Mouse (Mus musculus): ENCODE data around the gene Gjb6. TPM values are rescaled to one million over a fixed set of nuclear protein-coding genes. Genes with fewer than 3 reads are reported as not detected.

Gjb6 gene
- not detected in 2 replicates for polyA plus RNA-seq (2014; fragmentation: Nextera tagmentation; extraction: Ambion mirVana)

DNA sequence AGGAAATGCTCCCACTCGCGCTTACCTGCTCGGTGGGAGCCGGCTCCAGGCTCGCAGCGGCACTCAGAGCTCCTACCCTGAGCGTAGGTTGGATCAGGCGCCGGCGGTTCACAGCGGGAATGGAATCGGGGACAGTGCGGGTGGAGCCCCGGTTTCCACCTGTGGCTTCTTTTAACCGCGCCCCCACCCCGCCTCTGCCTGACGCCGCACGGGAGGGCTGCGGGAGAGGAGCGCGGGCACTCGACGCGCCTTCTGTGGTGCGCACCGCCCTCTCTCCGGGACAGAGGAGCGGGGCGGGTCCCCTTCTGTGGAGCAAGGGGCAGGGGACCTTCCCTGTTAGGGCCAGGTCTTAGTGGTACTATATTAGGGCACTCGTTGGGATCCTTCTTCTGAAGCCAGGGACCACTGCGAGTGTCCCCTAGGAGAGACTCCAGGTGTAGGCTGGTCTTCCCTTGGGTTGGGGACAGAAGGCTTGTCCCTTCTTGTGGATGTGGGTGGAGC is at the start of gene Gjb6:
Gene Gjb6 (minus strand): TSS at position 451 of the 501 bp plus-strand sequence.
- DNase-seq, result no peak
- peak within 1 kb of the TSS; percentile 63 for H3K4me2 ChIP-seq
- no peaks in the 10 kb centered on the region for H3K9me3 ChIP-seq (ENCODE audit: low read depth, low read length)
- no peak for ATAC-seq (ENCODE audit: insufficient read depth)
- H3K36me3 ChIP-seq (ENCODE audit: insufficient read depth), result no peaks in the 10 kb centered on the region
- H3K27ac ChIP-seq (ENCODE audit: low read depth), result no peak within 1 kb of the TSS
- H3K9ac ChIP-seq, result no peak within 1 kb of the TSS
- no peak for TF ChIP-seq CTCF (IDR thresholded peaks at IDR 0.05; ENCODE audit: low read depth)
- H3K4me3 ChIP-seq (ENCODE audit: low read depth, low read length), result peak within 1 kb of the TSS; percentile 31
- H3K27me3 ChIP-seq (ENCODE audit: insufficient read depth, low read length), result peaks cover 47% of the 10 kb centered on the region
- 2% methylated on average over 33 of the region's 33 CpGs for WGBS
- H3K4me1 ChIP-seq (ENCODE audit: insufficient read depth), result no peaks in the 10 kb centered on the region

DNA sequence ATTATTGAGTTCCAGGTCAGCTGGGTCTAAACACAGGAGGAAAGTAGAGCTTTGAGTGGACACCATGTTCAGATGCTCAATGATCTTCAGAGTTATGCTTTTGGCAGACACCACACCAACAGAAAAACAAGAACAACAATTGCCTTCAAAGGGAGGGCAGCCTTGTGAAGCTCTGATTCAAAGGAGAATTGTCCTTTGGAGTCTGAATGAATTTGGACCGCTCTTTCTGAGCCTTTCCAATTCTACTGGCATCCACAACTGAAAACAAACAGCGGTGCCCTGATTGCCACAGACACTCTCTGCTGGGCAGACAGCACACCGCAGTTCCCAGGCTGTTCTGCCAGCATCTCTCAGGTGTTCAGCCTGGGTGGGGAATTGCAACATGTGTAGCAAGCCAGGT is 32.1 kb upstream of the Gjb6 start:
- no peak for TF ChIP-seq CTCF (IDR thresholded peaks at IDR 0.05; ENCODE audit: low read depth)
- no peak for ATAC-seq (ENCODE audit: insufficient read depth)
- no peaks in the 10 kb centered on the region for H3K9me3 ChIP-seq (ENCODE audit: low read depth, low read length)
- no peaks in the 10 kb centered on the region for H3K4me1 ChIP-seq (ENCODE audit: insufficient read depth)
- no peak overlapping the region for H3K27ac ChIP-seq (ENCODE audit: low read depth)
- H3K9ac ChIP-seq, result no peak overlapping the region
- no peak for DNase-seq
- WGBS, result 88% methylated on average over 3 of the region's 3 CpGs
- no peak overlapping the region for H3K4me3 ChIP-seq (ENCODE audit: low read depth, low read length)
- H3K36me3 ChIP-seq (ENCODE audit: insufficient read depth), result no peaks in the 10 kb centered on the region
- no peak overlapping the region for H3K4me2 ChIP-seq
- no peaks in the 10 kb centered on the region for H3K27me3 ChIP-seq (ENCODE audit: insufficient read depth, low read length)

- Histone ChIP-seq H3K36me3 (ENCODE audit: insufficient read depth) (no peaks in the 10 kb centered on the region), H3K4me2 (no peak overlapping the region), H3K27ac (ENCODE audit: low read depth) (no peak overlapping the region), H3K9me3 (ENCODE audit: low read depth, low read length) (no peaks in the 10 kb centered on the region), H3K9ac (no peak overlapping the region), H3K4me3 (ENCODE audit: low read depth, low read length) (no peak overlapping the region), H3K4me1 (ENCODE audit: insufficient read depth) (no peaks in the 10 kb centered on the region), H3K27me3 (ENCODE audit: insufficient read depth, low read length) (no peaks in the 10 kb centered on the region)
- WGBS, result 22% methylated on average over 2 of the region's 2 CpGs
- ATAC-seq (ENCODE audit: insufficient read depth) (no peak), DNase-seq (no peak)
- TF ChIP-seq CTCF (IDR thresholded peaks at IDR 0.05; ENCODE audit: low read depth), result no peak
These were observed 28.4 kb upstream of the Gjb6 start for GRCm38 (mm10) chr14:57161833-57162232.

- Histone ChIP-seq H3K4me2 (no peak overlapping the region), H3K9ac (no peak overlapping the region), H3K4me3 (ENCODE audit: low read depth, low read length) (no peak overlapping the region), H3K9me3 (ENCODE audit: low read depth, low read length) (no peaks in the 10 kb centered on the region), H3K4me1 (ENCODE audit: insufficient read depth) (no peaks in the 10 kb centered on the region), H3K27me3 (ENCODE audit: insufficient read depth, low read length) (no peaks in the 10 kb centered on the region), H3K27ac (ENCODE audit: low read depth) (no peak overlapping the region), H3K36me3 (ENCODE audit: insufficient read depth) (no peaks in the 10 kb centered on the region)
- WGBS, result 46% methylated on average over 4 of the region's 4 CpGs
- ATAC-seq (ENCODE audit: insufficient read depth) (peak; percentile 47; the same call in 1 of the 2 replicates), DNase-seq (peak; percentile 42)
- no peak for TF ChIP-seq CTCF (IDR thresholded peaks at IDR 0.05; ENCODE audit: low read depth)
These were observed 27.8 kb upstream of the Gjb6 start for GRCm38 (mm10) chr14:57161201-57161600.

GRCm38 (mm10) chr14:57154916-57155315 is 21.5 kb upstream of the Gjb6 start:
- Histone ChIP-seq H3K27me3 (ENCODE audit: insufficient read depth, low read length) (no peaks in the 10 kb centered on the region), H3K36me3 (ENCODE audit: insufficient read depth) (no peaks in the 10 kb centered on the region), H3K4me3 (ENCODE audit: low read depth, low read length) (no peak overlapping the region), H3K9ac (no peak overlapping the region), H3K9me3 (ENCODE audit: low read depth, low read length) (no peaks in the 10 kb centered on the region), H3K4me2 (no peak overlapping the region), H3K4me1 (ENCODE audit: insufficient read depth) (no peaks in the 10 kb centered on the region), H3K27ac (ENCODE audit: low read depth) (no peak overlapping the region)
- ATAC-seq (ENCODE audit: insufficient read depth) (no peak), DNase-seq (peak; percentile 5)
- WGBS, result 22% methylated on average over 6 of the region's 6 CpGs
- TF ChIP-seq CTCF (IDR thresholded peaks at IDR 0.05; ENCODE audit: low read depth), result no peak

DNA sequence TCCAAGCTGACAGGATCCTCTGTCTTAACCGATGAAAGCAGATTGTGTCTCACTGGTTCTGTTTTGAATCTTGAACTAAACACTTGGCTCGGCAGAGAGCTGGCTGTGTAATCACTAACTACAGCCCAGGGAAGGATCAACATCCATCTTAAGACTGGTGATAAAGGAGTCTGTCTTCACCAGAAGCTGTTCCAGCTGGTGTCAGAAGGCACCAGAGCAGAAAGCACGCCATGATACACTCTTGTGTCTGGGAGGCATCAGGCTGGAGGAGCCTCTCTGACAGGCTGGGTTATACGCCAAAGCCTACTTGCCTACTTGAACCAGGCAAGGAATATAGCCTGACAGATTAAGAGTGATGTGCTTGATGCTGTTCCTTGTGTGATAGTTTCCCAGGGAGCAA is 12.3 kb upstream of the Gjb6 start:
- H3K4me3 ChIP-seq (ENCODE audit: low read depth, low read length), result no peak overlapping the region
- 12% methylated on average over 4 of the region's 4 CpGs for WGBS
- no peak overlapping the region for H3K9ac ChIP-seq
- H3K9me3 ChIP-seq (ENCODE audit: low read depth, low read length), result no peaks in the 10 kb centered on the region
- no peaks in the 10 kb centered on the region for H3K36me3 ChIP-seq (ENCODE audit: insufficient read depth)
- DNase-seq, result peak; percentile 25
- H3K27ac ChIP-seq (ENCODE audit: low read depth), result no peak overlapping the region
- TF ChIP-seq CTCF (IDR thresholded peaks at IDR 0.05; ENCODE audit: low read depth), result no peak
- peak; percentile 31; the same call in 1 of the 2 replicates for ATAC-seq (ENCODE audit: insufficient read depth)
- 0 out of 2 replicates have a peak, but pooled peaks cover 3% of the 10 kb centered on the region for H3K4me1 ChIP-seq (ENCODE audit: insufficient read depth)
- H3K4me2 ChIP-seq, result no peak overlapping the region
- 0 out of 2 replicates have a peak, but pooled peaks cover 3% of the 10 kb centered on the region for H3K27me3 ChIP-seq (ENCODE audit: insufficient read depth, low read length)

DNA sequence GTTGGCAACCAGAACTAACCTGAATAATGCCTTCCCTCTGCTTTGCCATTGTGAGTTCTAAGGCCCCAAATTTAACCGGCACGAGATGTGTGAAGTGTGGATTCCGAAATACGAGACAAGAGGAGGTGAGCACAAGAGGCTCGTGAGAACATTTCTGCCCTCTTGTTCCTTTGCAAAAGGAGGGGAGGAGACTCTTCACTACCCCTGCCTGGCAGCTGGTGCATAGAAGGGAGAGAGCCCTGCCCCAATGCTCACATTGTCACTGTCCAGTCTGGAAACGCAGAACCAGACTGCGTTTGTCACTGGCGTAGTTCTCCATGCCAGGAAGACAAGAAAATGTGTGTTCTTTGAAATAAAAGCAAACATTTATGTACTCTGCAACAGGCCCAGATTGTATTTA is 1.9 kb upstream of the Gjb6 start:
- no peaks in the 10 kb centered on the region for H3K36me3 ChIP-seq (ENCODE audit: insufficient read depth)
- no peaks in the 10 kb centered on the region for H3K9me3 ChIP-seq (ENCODE audit: low read depth, low read length)
- H3K4me3 ChIP-seq (ENCODE audit: low read depth, low read length), result no peak overlapping the region
- no peak overlapping the region for H3K4me2 ChIP-seq
- TF ChIP-seq CTCF (IDR thresholded peaks at IDR 0.05; ENCODE audit: low read depth), result no peak
- DNase-seq (no peak), ATAC-seq (ENCODE audit: insufficient read depth) (no peak)
- H3K4me1 ChIP-seq (ENCODE audit: insufficient read depth), result no peaks in the 10 kb centered on the region
- no peak overlapping the region for H3K9ac ChIP-seq
- peaks cover 47% of the 10 kb centered on the region for H3K27me3 ChIP-seq (ENCODE audit: insufficient read depth, low read length)
- no peak overlapping the region for H3K27ac ChIP-seq (ENCODE audit: low read depth)
- 54% methylated on average over 8 of the region's 8 CpGs for whole genome bisulfite sequencing

Data from lung, embryonic 14.5 days (tissue).